Mouse (Mus musculus) stomach, embryonic 15.5 days (tissue): Measurements from ENCODE around the gene Dolk. TPM values are rescaled to one million over a fixed set of nuclear protein-coding genes. Genes with fewer than 3 reads are reported as not detected.
A peak's percentile ranks its signal among the peaks of the same experiment; 100 is the strongest.

Source experiments
- ATAC-seq: fragments of 200-750 bp; cut with Nextera tagmentation; 2 replicates; pipeline ENCODE4 v1.8.0; 2017; ENCODE audit warnings: low read depth, moderate number of reproducible peaks, moderate TSS enrichment; ENCODE audit not compliant: insufficient read depth, low FRiP score
- H3K27ac ChIP-seq: fragments of 300-500 bp; sonication (generic); 2 replicates; pipeline ENCODE4 v1.5.1; 2015; ENCODE audit warnings: mild to moderate bottlenecking, inconsistent platforms
- H3K27me3 ChIP-seq: fragments of 300-500 bp; sonication (generic); replicated peaks from 2 replicates; pipeline ENCODE4 v1.6.1; 2015; ENCODE audit warnings: inconsistent platforms
- H3K36me3 ChIP-seq: fragments of 300-500 bp; sonication (generic); 2 replicates; pipeline ENCODE4 v1.6.1; 2015; ENCODE audit warnings: inconsistent platforms
- H3K4me1 ChIP-seq: fragments of 300-500 bp; sonication (generic); 2 replicates; pipeline ENCODE4 v1.6.1; 2015; ENCODE audit warnings: inconsistent platforms
- H3K4me2 ChIP-seq: fragments of 300-500 bp; sonication (generic); 2 replicates; pipeline ENCODE4 v1.6.1; 2015; ENCODE audit warnings: mild to moderate bottlenecking, inconsistent platforms
- H3K4me3 ChIP-seq: fragments of 300-500 bp; sonication (generic); replicated peaks from 2 replicates; pipeline ENCODE4 v1.5.1; 2015; ENCODE audit warnings: inconsistent platforms
- H3K9ac ChIP-seq: fragments of 300-500 bp; sonication (generic); 2 replicates; pipeline ENCODE4 v1.6.1; 2015; ENCODE audit warnings: inconsistent platforms
- H3K9me3 ChIP-seq: fragments of 300-500 bp; sonication (generic); 2 replicates; pipeline ENCODE4 v1.6.1; 2016; ENCODE audit warnings: inconsistent platforms
- WGBS: fragments of 180-500 bp; shearing (Covaris S2); methylation state at CpG from one replicate; pipeline ENCODE4 v1.1.7; 2015; 5-methylcytosine and 5-hydroxymethylcytosine counted together
- polyA plus RNA-seq: library from polyadenylated mRNA; unstranded; fragments of >200 nt; fragmentation: Nextera tagmentation; extraction: Ambion mirVana; gene quantifications from 2 replicates; pipeline ENCODE4 v1.2.1, GENCODE M21; 2015

Gene Dolk
- 33.2 and 33.3 TPM in 2 replicates for polyA plus RNA-seq

GRCm38 (mm10) chr2:30286192-30287026 lies at the start of gene Dolk, which contains the start of gene Nup188:
TSS of gene Dolk (minus strand) at chr2:30286334.
TSS of gene Nup188 (plus strand) at chr2:30286397.
- Histone ChIP-seq H3K36me3 (no peaks in the 10 kb centered on the region), H3K9me3 (no peaks in the 10 kb centered on the region), H3K27ac (peak within 1 kb of the TSS; percentile 84), H3K4me1 (peaks cover 20% of the 10 kb centered on the region), H3K27me3 (no peaks in the 10 kb centered on the region), H3K9ac (peak within 1 kb of the TSS; percentile 94), H3K4me2 (peak within 1 kb of the TSS; percentile 98), H3K4me3 (peak within 1 kb of the TSS; percentile 97)
- under 1% methylated on average over 68 of the region's 68 CpGs for WGBS
- peak; percentile 91 for ATAC-seq

GRCm38 (mm10) chr2:30335324-30335723 lies 49.2 kb upstream of the Dolk start:
- Histone ChIP-seq H3K4me2 (no peak overlapping the region), H3K27ac (no peak overlapping the region), H3K27me3 (no peaks in the 10 kb centered on the region), H3K9ac (no peak overlapping the region), H3K36me3 (peaks cover 68% of the 10 kb centered on the region), H3K9me3 (no peaks in the 10 kb centered on the region), H3K4me3 (no peak overlapping the region), H3K4me1 (no peaks in the 10 kb centered on the region)
- no peak for ATAC-seq
- WGBS, result 91% methylated on average over 2 of the region's 2 CpGs

DNA sequence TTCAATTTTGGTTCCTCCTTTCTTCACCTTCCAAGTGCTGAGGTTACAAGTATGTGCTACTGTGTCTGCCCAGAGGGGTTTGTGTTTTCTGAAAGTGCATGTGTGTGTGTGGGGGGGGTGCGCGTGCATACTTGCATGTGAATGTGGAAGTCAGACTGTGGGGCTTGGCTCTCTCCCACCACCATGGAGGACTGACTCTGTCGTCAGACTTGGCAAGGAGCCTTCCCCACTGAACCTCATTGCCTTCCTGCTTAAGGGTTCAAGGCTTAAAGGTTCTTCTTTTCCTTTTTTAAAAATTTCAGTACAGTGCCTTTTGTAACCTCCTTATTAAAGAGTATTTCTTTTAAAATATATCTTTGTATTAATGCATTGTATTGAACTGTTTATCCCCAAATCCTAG lies 42.7 kb upstream of the Dolk start:
- no peaks in the 10 kb centered on the region for H3K27me3 ChIP-seq
- H3K9me3 ChIP-seq, result no peaks in the 10 kb centered on the region
- 87% methylated on average over 3 of the region's 3 CpGs for WGBS
- H3K27ac ChIP-seq, result no peak overlapping the region
- H3K4me2 ChIP-seq, result no peak overlapping the region
- H3K9ac ChIP-seq, result no peak overlapping the region
- ATAC-seq, result no peak
- H3K36me3 ChIP-seq, result peaks cover 74% of the 10 kb centered on the region
- H3K4me1 ChIP-seq, result no peaks in the 10 kb centered on the region
- no peak overlapping the region for H3K4me3 ChIP-seq

DNA sequence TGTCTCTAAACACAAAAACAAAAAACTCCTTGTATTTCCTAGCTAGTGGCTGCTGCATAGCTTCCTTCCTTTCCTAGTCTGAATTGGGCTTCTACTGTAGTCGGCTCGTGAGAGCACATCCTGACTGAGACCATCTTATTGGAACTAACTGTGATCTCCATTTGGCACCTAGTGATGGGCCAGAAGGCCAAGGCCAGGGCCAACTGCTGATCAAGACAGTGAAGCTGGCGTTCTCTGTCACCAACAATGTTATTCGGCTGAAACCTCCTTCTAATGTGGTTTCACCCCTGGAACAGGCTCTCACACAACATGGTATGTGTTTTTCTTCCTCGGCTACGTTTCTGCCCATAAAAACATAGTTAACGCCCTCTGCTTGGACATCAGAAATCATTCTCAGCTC lies 41.1 kb upstream of the Dolk start:
- Histone ChIP-seq H3K27ac (no peak overlapping the region), H3K36me3 (peaks cover 74% of the 10 kb centered on the region), H3K9ac (no peak overlapping the region), H3K4me3 (no peak overlapping the region), H3K27me3 (no peaks in the 10 kb centered on the region), H3K4me2 (no peak overlapping the region), H3K9me3 (no peaks in the 10 kb centered on the region), H3K4me1 (no peaks in the 10 kb centered on the region)
- ATAC-seq, result no peak
- 95% methylated on average over 7 of the region's 7 CpGs for WGBS

DNA sequence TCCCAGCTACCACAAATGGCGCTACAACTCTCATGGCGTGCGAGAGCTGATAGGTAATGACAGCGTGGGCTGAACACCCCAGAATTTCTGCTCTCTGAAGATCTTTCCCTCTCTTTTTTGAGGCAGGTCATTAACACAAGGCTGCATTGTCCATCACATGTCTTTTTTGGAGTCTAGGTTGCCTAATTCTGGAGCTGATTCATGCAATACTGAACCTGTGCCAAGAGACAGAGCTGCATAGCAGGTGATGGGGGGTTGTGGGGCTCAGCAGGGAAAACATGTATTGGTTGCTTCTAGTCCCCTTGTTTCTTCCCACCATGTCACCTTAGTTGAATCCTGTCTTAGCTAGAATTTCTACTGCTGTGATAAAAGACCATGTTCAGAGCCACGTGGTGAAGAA lies 39.2 kb upstream of the Dolk start:
- Histone ChIP-seq H3K27me3 (no peaks in the 10 kb centered on the region), H3K27ac (no peak overlapping the region), H3K4me1 (no peaks in the 10 kb centered on the region), H3K36me3 (peaks cover 74% of the 10 kb centered on the region), H3K9ac (no peak overlapping the region), H3K4me2 (no peak overlapping the region), H3K4me3 (no peak overlapping the region), H3K9me3 (no peaks in the 10 kb centered on the region)
- ATAC-seq, result no peak
- WGBS, result 93% methylated on average over 5 of the region's 5 CpGs

GRCm38 (mm10) chr2:30323111-30323510 lies 37.0 kb upstream of the Dolk start:
- ATAC-seq, result no peak
- Histone ChIP-seq H3K36me3 (peaks cover 64% of the 10 kb centered on the region), H3K4me2 (no peak overlapping the region), H3K9ac (no peak overlapping the region), H3K4me1 (no peaks in the 10 kb centered on the region), H3K27ac (no peak overlapping the region), H3K27me3 (no peaks in the 10 kb centered on the region), H3K4me3 (no peak overlapping the region), H3K9me3 (no peaks in the 10 kb centered on the region)
- 92% methylated on average over 7 of the region's 7 CpGs for WGBS

GRCm38 (mm10) chr2:30319260-30319659 lies 33.1 kb upstream of the Dolk start:
- 71% methylated on average over 4 of the region's 4 CpGs for WGBS
- no peak overlapping the region for H3K4me3 ChIP-seq
- no peak overlapping the region for H3K4me2 ChIP-seq
- H3K9ac ChIP-seq, result no peak overlapping the region
- H3K36me3 ChIP-seq, result peaks cover 56% of the 10 kb centered on the region
- H3K9me3 ChIP-seq, result no peaks in the 10 kb centered on the region
- H3K27me3 ChIP-seq, result no peaks in the 10 kb centered on the region
- no peak overlapping the region for H3K27ac ChIP-seq
- no peak for ATAC-seq
- no peaks in the 10 kb centered on the region for H3K4me1 ChIP-seq

- Histone ChIP-seq H3K9me3 (no peaks in the 10 kb centered on the region), H3K9ac (no peak overlapping the region; the same call in 1 of the 2 replicates), H3K4me3 (no peak overlapping the region), H3K36me3 (peaks cover 52% of the 10 kb centered on the region), H3K27me3 (no peaks in the 10 kb centered on the region), H3K4me1 (no peaks in the 10 kb centered on the region), H3K4me2 (no peak overlapping the region), H3K27ac (no peak overlapping the region)
- WGBS, result 92% methylated on average over 5 of the region's 5 CpGs
- no peak for ATAC-seq
These were observed 30.8 kb upstream of the Dolk start for GRCm38 (mm10) chr2:30316955-30317354.

GRCm38 (mm10) chr2:30316136-30316535 lies 30.0 kb upstream of the Dolk start:
- Histone ChIP-seq H3K4me3 (no peak overlapping the region), H3K4me2 (no peak overlapping the region), H3K4me1 (no peaks in the 10 kb centered on the region), H3K27ac (no peak overlapping the region), H3K27me3 (no peaks in the 10 kb centered on the region), H3K9ac (no peak overlapping the region), H3K36me3 (peaks cover 53% of the 10 kb centered on the region), H3K9me3 (no peaks in the 10 kb centered on the region)
- 95% methylated on average over 4 of the region's 4 CpGs for WGBS
- ATAC-seq, result no peak

- H3K4me2 ChIP-seq, result no peak overlapping the region
- 94% methylated on average over 2 of the region's 2 CpGs for WGBS
- peaks cover 67% of the 10 kb centered on the region for H3K36me3 ChIP-seq
- no peak overlapping the region for H3K27ac ChIP-seq
- no peak for ATAC-seq
- no peaks in the 10 kb centered on the region for H3K9me3 ChIP-seq
- no peaks in the 10 kb centered on the region for H3K4me1 ChIP-seq
- no peak overlapping the region for H3K9ac ChIP-seq
- no peaks in the 10 kb centered on the region for H3K27me3 ChIP-seq
- no peak overlapping the region for H3K4me3 ChIP-seq
These were observed 25.3 kb upstream of the Dolk start for GRCm38 (mm10) chr2:30311481-30311880.

DNA sequence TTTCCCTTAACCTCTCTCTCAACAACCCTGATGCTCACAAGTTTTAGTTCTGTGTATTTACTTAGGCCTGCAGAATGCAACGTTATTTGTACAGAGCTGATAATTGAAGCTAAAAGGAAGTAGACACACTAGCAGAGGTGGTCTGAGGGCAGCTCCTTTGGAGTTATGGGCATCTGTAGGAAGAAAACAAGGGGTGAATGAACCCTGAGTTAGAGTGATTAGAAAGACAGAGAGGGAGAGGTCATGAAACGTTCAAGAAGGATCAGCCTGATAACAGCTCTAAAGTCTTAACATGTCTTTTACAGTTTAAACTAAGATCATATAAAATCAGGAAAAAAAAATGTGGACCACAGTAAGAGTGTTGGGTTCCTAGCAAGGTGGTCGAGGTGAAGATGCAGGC lies 23.2 kb upstream of the Dolk start:
- no peaks in the 10 kb centered on the region for H3K27me3 ChIP-seq
- no peak for ATAC-seq
- no peak overlapping the region for H3K4me3 ChIP-seq
- no peak overlapping the region for H3K4me2 ChIP-seq
- H3K36me3 ChIP-seq, result peaks cover 67% of the 10 kb centered on the region
- H3K9me3 ChIP-seq, result no peaks in the 10 kb centered on the region
- H3K27ac ChIP-seq, result no peak overlapping the region
- H3K9ac ChIP-seq, result no peak overlapping the region
- 72% methylated on average over 3 of the region's 3 CpGs for WGBS
- no peaks in the 10 kb centered on the region for H3K4me1 ChIP-seq

DNA sequence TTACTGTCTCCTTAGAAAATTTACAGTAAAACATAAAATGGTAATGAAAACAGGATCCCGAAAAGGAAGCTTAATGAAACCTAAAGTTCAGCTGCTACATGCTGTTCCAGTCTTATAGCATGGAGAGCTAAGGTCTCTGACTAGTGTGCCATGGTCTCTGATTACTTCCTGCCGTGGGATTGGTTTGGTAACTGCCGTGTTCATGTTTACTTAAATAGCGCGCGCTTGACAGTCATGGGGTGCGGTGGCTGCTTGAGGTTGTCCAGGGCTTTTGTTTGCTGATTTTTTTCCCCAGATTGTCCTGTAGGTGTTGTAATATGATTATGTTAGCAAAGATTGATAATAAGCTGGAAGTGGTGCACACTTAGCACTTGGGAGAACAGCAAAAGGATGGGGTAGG lies 20.0 kb upstream of the Dolk start:
- WGBS, result 84% methylated on average over 7 of the region's 7 CpGs
- no peak overlapping the region for H3K9ac ChIP-seq
- ATAC-seq, result peak; percentile 75
- H3K4me2 ChIP-seq, result no peak overlapping the region
- no peak overlapping the region for H3K4me3 ChIP-seq
- no peaks in the 10 kb centered on the region for H3K9me3 ChIP-seq
- no peaks in the 10 kb centered on the region for H3K27me3 ChIP-seq
- H3K36me3 ChIP-seq, result peaks cover 55% of the 10 kb centered on the region
- H3K4me1 ChIP-seq, result no peaks in the 10 kb centered on the region
- H3K27ac ChIP-seq, result no peak overlapping the region
